Mouse (Mus musculus): ENCODE results near the gene Fam114a1. TPM values are rescaled to one million over a fixed set of nuclear protein-coding genes. Genes with fewer than 3 reads are reported as not detected.

Fam114a1 gene
- polyA plus RNA-seq (2014; fragmentation: Illumina TruSeq; extraction: RNeasy Lipid Tissue Mini Kit (QIAGEN cat#74804); ENCODE audit: low read depth, low replicate concordance): 14.7 TPM

DNA sequence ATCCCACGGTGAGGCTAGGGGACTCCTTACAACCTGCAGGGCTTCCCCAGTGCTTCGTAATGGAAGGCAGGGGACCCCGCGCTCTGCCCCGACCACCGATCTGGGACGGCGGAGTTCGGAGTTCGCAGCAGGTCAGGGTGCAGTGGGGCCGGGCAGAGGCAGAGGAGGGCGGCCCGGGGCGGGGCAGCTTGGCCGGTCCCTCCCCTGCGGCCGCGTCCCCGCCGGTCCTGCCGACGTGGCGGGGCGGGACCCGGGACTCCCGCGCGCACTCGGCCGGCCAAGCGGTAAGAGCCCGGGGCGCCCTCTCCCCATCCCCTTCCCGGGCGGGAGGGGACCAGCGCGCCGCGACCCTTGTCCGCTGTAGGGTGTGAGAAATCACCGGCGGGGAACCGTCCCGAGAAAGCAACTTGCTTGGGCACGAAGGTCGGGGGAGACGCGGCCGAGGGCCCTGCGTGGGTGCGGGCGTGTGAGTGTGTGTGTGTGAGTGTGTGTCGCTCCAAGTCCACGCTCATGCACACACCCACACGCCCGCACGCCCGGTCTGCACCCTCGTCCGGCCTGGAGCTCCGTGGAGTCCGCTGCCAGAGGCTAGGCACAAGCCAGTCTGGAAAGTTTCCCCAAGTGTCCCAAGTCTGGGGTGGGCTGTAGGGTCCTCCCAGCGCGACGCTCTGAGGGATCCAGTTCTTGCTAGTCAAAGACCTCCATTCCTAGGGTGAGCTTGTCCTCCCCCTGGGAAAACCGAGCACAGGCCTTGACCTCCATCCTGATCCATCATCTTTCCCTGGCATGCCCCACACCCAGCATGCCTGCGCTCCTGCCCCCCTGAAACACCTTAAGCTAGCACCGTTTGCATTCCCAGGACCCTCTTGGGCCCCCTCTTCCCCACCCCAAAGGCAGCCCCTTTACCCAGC is at the start of gene Fam114a1:
Fam114a1 (plus strand) TSS at position 211 of the 911 bp plus-strand sequence.

DNA sequence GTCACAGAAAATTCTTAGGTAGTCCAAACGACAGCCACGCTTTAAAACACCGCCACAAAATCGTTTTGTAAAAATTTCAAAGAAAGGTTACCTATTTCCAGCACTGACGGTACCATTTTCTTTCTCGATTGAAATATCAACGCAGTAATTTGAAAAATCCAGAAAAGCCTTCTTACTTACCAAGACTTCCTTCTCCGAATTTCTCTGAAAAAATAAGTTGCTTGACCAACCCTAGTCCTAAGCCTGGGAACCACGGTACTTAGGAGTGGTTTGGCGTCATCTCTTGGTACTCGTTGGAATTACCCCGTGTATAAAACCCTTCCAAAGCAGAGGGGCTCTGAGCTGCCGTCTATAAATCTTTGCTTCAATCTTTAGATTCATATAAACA is 10.0 kb upstream of the Fam114a1 start, which contains the start of gene Tlr6:
Tlr6 (minus strand) TSS at position 255 of the 388 bp plus-strand sequence.

Other genes with a start within 250 kb of the Fam114a1 start
- gene Klf3, start 166.7 kb upstream of the Fam114a1 start, polyA plus RNA-seq (2014; fragmentation: Illumina TruSeq; extraction: RNeasy Lipid Tissue Mini Kit (QIAGEN cat#74804); ENCODE audit: low read depth, low replicate concordance): 23.7 TPM
- gene Tlr1, start 36.5 kb upstream of the Fam114a1 start, polyA plus RNA-seq (2014; fragmentation: Illumina TruSeq; extraction: RNeasy Lipid Tissue Mini Kit (QIAGEN cat#74804); ENCODE audit: low read depth, low replicate concordance): 0.39 TPM
- gene Tlr6, start 10.0 kb upstream of the Fam114a1 start, polyA plus RNA-seq (2014; fragmentation: Illumina TruSeq; extraction: RNeasy Lipid Tissue Mini Kit (QIAGEN cat#74804); ENCODE audit: low read depth, low replicate concordance): 0.37 TPM
- gene Tmem156, start 122.1 kb downstream of the Fam114a1 start, polyA plus RNA-seq (2014; fragmentation: Illumina TruSeq; extraction: RNeasy Lipid Tissue Mini Kit (QIAGEN cat#74804); ENCODE audit: low read depth, low replicate concordance): not detected
- 12.7 TPM for gene Klhl5, start 137.5 kb downstream of the Fam114a1 start, polyA plus RNA-seq (2014; fragmentation: Illumina TruSeq; extraction: RNeasy Lipid Tissue Mini Kit (QIAGEN cat#74804); ENCODE audit: low read depth, low replicate concordance)
- 0.94 TPM for gene Wdr19, start 229.6 kb downstream of the Fam114a1 start, polyA plus RNA-seq (2014; fragmentation: Illumina TruSeq; extraction: RNeasy Lipid Tissue Mini Kit (QIAGEN cat#74804); ENCODE audit: low read depth, low replicate concordance)

Measured in heart, adult 10 weeks (tissue).